Mouse (Mus musculus): ENCODE data around the gene Comt. TPM values are rescaled to one million over a fixed set of nuclear protein-coding genes. Genes with fewer than 3 reads are reported as not detected.

Gene Comt
- polyA plus RNA-seq, 1 experiment from 2014 or later, result 93.2 TPM

- Histone ChIP-seq H3K27ac (replicated peaks) (no peak overlapping the region), H3K27me3 (no peaks in the 10 kb centered on the region), H3K4me2 (no peak overlapping the region), H3K9me3 (no peaks in the 10 kb centered on the region), H3K36me3 (peaks cover 38% of the 10 kb centered on the region), H3K4me1 (replicated peaks) (peaks cover 32% of the 10 kb centered on the region), H3K4me3 (no peak overlapping the region), H3K9ac (no peak overlapping the region)
- ATAC-seq (ENCODE audit: low read depth), result no peak
- WGBS, result 88% methylated on average over 4 of the region's 4 CpGs
Observed at GRCm38 (mm10) chr16:18418756-18419602, 7.7 kb downstream of the Comt start.

DNA sequence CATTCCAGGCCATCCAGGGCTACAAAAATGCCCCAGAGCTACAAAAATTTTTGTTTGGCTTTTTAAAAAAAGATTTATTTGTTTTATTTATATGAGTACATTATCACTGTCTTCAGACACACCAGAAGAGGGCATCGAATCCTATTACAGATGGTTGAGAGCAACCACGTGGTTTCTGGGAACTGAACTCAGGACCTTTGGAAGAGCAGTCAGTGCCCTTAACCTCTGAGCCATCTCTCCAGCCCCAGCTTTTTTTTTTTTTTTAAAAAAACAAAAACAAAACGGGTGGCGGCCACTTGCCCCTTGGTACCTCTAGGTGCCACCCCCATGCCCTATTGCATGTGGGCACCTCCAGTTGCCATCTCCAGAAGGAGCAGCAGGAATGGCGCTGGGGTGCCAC is 9.2 kb downstream of the Comt start:
- Histone ChIP-seq H3K27me3 (no peaks in the 10 kb centered on the region), H3K4me3 (no peak overlapping the region), H3K36me3 (peaks cover 35% of the 10 kb centered on the region), H3K9ac (no peak overlapping the region), H3K9me3 (no peaks in the 10 kb centered on the region), H3K4me2 (no peak overlapping the region), H3K27ac (replicated peaks) (no peak overlapping the region), H3K4me1 (replicated peaks) (peaks cover 24% of the 10 kb centered on the region)
- ATAC-seq (ENCODE audit: low read depth), result no peak
- WGBS, result 90% methylated on average over 5 of the region's 5 CpGs

DNA sequence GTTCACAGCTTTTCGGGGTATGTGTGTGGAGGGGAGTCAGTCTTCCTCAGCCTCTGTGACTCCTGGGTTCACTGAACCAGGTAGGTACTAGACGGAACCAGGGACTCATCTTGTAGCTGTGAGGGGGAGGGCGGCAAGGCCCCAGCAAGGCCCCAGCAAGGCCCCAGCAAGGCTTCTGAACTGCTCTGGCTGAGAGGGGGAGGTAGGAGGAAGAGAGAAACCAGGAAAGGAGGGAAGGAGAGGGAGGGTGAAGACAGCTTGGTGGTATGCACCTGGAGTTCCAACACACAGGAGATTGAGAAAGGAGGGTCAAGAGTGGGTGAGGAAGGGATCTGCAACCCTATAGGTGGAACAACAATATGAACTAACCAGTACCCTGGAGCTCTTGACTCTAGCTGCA is 9.8 kb downstream of the Comt start:
- 90% methylated on average over 3 of the region's 3 CpGs for WGBS
- H3K4me2 ChIP-seq, result no peak overlapping the region
- H3K4me1 ChIP-seq (replicated peaks), result peaks cover 28% of the 10 kb centered on the region
- H3K9me3 ChIP-seq, result no peaks in the 10 kb centered on the region
- H3K36me3 ChIP-seq, result peaks cover 29% of the 10 kb centered on the region
- H3K9ac ChIP-seq, result no peak overlapping the region
- no peaks in the 10 kb centered on the region for H3K27me3 ChIP-seq
- peak overlapping the region; percentile 54; the same call in 1 of the 2 replicates for H3K27ac ChIP-seq (replicated peaks)
- no peak overlapping the region for H3K4me3 ChIP-seq
- no peak for ATAC-seq (ENCODE audit: low read depth)

DNA sequence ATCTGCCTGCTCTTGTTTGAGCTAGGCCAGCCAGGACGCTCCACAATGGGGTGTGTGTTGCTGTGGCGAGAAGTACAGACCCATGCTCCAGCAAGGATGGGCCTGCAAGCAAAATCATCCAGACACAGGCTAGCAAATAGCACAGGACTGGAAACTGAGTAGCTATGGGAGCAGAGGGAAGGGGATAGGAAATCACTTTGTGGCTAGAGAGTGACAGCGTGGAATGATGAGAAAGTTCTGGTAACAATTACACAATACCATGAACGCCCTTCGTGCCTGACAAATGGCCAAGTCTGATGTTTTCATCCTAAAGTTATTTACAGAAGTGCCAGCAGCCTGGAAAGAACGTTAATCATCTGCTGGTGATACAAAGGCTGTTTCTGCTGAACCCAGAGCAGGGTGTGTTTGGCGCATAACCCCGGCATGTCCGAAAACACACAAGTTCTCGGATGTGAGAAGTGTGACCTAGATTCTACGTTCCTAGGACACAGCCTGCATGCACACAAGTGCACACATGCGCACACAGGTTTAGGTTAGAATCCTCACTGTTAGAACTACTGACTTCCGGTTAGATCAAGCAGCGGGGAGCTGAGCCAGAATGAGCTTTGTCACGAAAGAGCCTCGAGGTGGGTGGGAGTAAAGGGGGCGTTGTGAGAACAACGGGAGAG is 10.4 kb downstream of the Comt start:
- 64% methylated on average over 18 of the region's 18 CpGs for WGBS
- Histone ChIP-seq H3K4me1 (replicated peaks) (peaks cover 34% of the 10 kb centered on the region), H3K27ac (replicated peaks) (peak overlapping the region; percentile 54), H3K27me3 (no peaks in the 10 kb centered on the region), H3K9me3 (no peaks in the 10 kb centered on the region), H3K9ac (no peak overlapping the region), H3K4me3 (no peak overlapping the region), H3K4me2 (no peak overlapping the region), H3K36me3 (peaks cover 26% of the 10 kb centered on the region)
- peak; percentile 12; the same call in 1 of the 2 replicates for ATAC-seq (ENCODE audit: low read depth)

- Histone ChIP-seq H3K27me3 (no peaks in the 10 kb centered on the region), H3K4me3 (no peak overlapping the region), H3K27ac (replicated peaks) (0 out of 2 replicates have a peak overlapping the region, but pooled peaks have one; percentile 13), H3K9me3 (no peaks in the 10 kb centered on the region), H3K4me1 (replicated peaks) (peaks cover 50% of the 10 kb centered on the region), H3K36me3 (peaks cover 43% of the 10 kb centered on the region), H3K9ac (no peak overlapping the region), H3K4me2 (no peak overlapping the region)
- 90% methylated on average over 7 of the region's 7 CpGs for WGBS
- ATAC-seq (ENCODE audit: low read depth), result no peak
Observed at GRCm38 (mm10) chr16:18413032-18413816, 13.4 kb downstream of the Comt start.

GRCm38 (mm10) chr16:18411802-18412476 is 14.7 kb downstream of the Comt start:
- Histone ChIP-seq H3K27ac (replicated peaks) (peak overlapping the region; percentile 34; the same call in 1 of the 2 replicates), H3K27me3 (no peaks in the 10 kb centered on the region), H3K4me2 (no peak overlapping the region), H3K9me3 (no peaks in the 10 kb centered on the region), H3K36me3 (peaks cover 53% of the 10 kb centered on the region), H3K4me3 (no peak overlapping the region), H3K4me1 (replicated peaks) (peaks cover 52% of the 10 kb centered on the region), H3K9ac (no peak overlapping the region)
- no peak for ATAC-seq (ENCODE audit: low read depth)
- WGBS, result 88% methylated on average over 12 of the region's 12 CpGs

DNA sequence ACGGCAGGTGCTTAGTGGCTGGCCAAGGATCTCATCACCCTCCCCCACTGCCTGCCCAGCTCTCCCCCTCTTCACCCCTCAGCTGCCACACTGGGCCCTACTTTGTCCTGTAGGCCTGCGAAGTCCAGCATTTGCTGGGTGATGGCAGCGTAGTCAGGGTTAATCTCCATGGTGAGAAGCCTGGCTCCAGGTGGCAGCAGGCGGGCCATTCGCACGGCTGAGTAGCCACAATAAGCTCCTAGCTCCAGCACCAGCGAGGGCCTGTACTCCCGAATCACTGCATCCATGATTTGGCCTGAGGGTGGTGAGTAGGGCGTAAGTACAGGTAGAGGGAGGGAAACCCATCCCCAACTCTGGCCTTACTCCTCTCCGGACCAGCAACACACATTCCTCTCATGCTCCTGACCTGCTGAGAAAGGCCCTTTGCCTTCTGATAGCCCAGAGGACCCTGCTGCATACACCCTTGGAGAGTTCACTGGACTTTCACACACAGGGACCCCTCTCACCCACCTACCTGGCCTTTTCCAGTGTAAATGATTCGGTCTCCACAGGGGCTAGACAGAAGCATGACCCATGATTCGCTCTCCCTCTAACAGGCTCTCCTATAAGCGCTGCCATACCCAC is 15.5 kb downstream of the Comt start:
- Histone ChIP-seq H3K9ac (no peak overlapping the region), H3K27me3 (no peaks in the 10 kb centered on the region), H3K36me3 (peaks cover 53% of the 10 kb centered on the region), H3K4me2 (no peak overlapping the region), H3K9me3 (no peaks in the 10 kb centered on the region), H3K27ac (replicated peaks) (peak overlapping the region; percentile 34; the same call in 1 of the 2 replicates), H3K4me1 (replicated peaks) (peaks cover 48% of the 10 kb centered on the region), H3K4me3 (no peak overlapping the region)
- ATAC-seq (ENCODE audit: low read depth), result no peak
- 60% methylated on average over 13 of the region's 13 CpGs for WGBS

DNA sequence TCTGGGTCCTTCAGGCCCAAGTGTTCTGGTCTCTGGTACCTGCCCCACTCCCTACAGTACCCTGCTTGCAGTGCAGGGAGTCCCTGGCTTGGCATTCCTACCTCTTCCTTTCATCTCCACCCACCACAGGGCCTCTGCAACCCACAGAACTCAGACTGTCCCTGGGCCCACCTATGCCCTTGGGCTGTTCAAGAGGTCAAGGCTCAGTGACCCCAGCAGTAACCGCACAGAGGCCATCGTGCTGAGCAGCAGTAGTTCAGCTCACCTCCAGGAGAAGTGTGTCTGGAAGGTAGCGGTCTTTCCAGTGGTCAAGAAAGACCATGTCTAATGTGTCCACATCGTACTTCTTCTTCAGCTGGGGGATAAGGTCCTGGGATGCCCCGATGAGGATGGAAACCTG is 16.2 kb downstream of the Comt start:
- Histone ChIP-seq H3K9ac (no peak overlapping the region), H3K27ac (replicated peaks) (no peak overlapping the region), H3K36me3 (peaks cover 55% of the 10 kb centered on the region), H3K4me1 (replicated peaks) (peaks cover 44% of the 10 kb centered on the region), H3K27me3 (no peaks in the 10 kb centered on the region), H3K4me2 (no peak overlapping the region), H3K4me3 (no peak overlapping the region), H3K9me3 (no peaks in the 10 kb centered on the region)
- 85% methylated on average over 5 of the region's 5 CpGs for whole genome bisulfite sequencing
- no peak for ATAC-seq (ENCODE audit: low read depth)

DNA sequence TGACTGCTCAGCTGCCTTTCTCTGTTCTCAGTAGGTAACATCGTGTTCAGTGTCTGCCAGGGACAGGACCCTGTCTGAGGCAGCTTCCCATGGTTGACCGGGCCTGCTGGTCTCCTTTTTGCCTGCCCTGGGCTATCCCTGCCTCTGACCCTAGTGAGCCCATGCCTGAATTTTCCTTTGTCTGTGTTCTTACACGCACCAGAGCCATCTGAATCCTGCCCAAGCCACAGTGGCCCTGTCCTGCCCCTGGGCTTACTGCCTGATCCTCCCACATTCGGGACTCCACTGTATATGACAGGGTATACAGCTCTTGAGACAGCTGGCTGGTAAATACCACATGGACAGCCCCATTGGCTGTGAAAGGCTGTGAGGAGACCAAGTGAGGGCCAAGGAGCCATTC is 16.9 kb downstream of the Comt start:
- H3K9ac ChIP-seq, result no peak overlapping the region
- H3K9me3 ChIP-seq, result no peaks in the 10 kb centered on the region
- peaks cover 44% of the 10 kb centered on the region for H3K4me1 ChIP-seq (replicated peaks)
- H3K4me2 ChIP-seq, result no peak overlapping the region
- no peak for ATAC-seq (ENCODE audit: low read depth)
- peaks cover 59% of the 10 kb centered on the region for H3K36me3 ChIP-seq
- peak overlapping the region; percentile 42; the same call in 1 of the 2 replicates for H3K27ac ChIP-seq (replicated peaks)
- no peaks in the 10 kb centered on the region for H3K27me3 ChIP-seq
- WGBS, result 73% methylated on average over 4 of the region's 4 CpGs
- no peak overlapping the region for H3K4me3 ChIP-seq

- Histone ChIP-seq H3K27ac (replicated peaks) (peak overlapping the region; percentile 29), H3K36me3 (peaks cover 75% of the 10 kb centered on the region), H3K9ac (no peak overlapping the region; the same call in 1 of the 2 replicates), H3K27me3 (no peaks in the 10 kb centered on the region), H3K4me1 (replicated peaks) (peaks cover 44% of the 10 kb centered on the region), H3K9me3 (no peaks in the 10 kb centered on the region), H3K4me2 (no peak overlapping the region), H3K4me3 (no peak overlapping the region)
- 70% methylated on average over 7 of the region's 7 CpGs for WGBS
- no peak for ATAC-seq (ENCODE audit: low read depth)
Observed at GRCm38 (mm10) chr16:18407912-18408311, 18.7 kb downstream of the Comt start.

DNA sequence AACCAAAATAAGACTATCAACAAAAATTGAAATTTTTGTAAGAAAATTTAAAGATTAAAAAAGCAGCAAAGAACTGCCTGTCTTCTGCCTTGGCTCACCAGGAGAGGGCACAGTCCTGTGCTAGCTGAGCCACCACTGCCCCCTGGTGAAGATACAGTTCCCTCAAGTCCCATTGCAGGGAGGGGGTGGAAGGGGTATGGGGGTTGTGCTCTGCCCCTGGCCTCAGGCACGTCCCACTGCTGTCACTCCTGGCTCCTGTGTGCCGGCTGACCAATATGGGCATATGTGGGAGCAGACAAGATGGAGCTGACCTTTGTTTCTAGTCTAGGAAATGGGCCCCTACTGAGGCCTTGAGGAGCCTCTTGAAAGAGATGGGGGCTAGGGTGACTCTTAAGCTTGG is 20.4 kb downstream of the Comt start:
- Histone ChIP-seq H3K9ac (no peak overlapping the region), H3K36me3 (peaks cover 87% of the 10 kb centered on the region), H3K9me3 (no peaks in the 10 kb centered on the region), H3K27ac (replicated peaks) (no peak overlapping the region; the same call in none of the 2 replicates), H3K4me1 (replicated peaks) (peaks cover 42% of the 10 kb centered on the region), H3K4me3 (no peak overlapping the region), H3K4me2 (no peak overlapping the region), H3K27me3 (no peaks in the 10 kb centered on the region)
- peak; percentile 36; the same call in 1 of the 2 replicates for ATAC-seq (ENCODE audit: low read depth)
- 16% methylated on average over 2 of the region's 2 CpGs for WGBS

All from neural tube, embryonic 13.5 days (tissue).